Mouse (Mus musculus) kidney, embryonic 16.5 days (tissue): ENCODE data around the gene Bdkrb1. TPM values are rescaled to one million over a fixed set of nuclear protein-coding genes. Genes with fewer than 3 reads are reported as not detected.
A peak's percentile ranks its signal among the peaks of the same experiment; 100 is the strongest.

ENCODE experiments used
- ATAC-seq: fragments of 200-750 bp; cut with Nextera tagmentation; 2 replicates; pipeline ENCODE4 v1.8.0; 2017; ENCODE audit warnings: moderate TSS enrichment; ENCODE audit not compliant: low FRiP score, low TSS enrichment
- H3K27ac ChIP-seq: fragments of 300-500 bp; sonication (generic); 2 replicates; pipeline ENCODE4 v1.5.1; 2014; ENCODE audit warnings: low read length
- H3K27me3 ChIP-seq: fragments of 300-500 bp; sonication (generic); 2 replicates; pipeline ENCODE4 v1.6.1; 2014; ENCODE audit warnings: low read length, control low read depth, mixed read lengths; ENCODE audit not compliant: insufficient read depth
- H3K36me3 ChIP-seq: fragments of 300-500 bp; sonication (generic); 2 replicates; pipeline ENCODE4 v1.6.1; 2014; ENCODE audit warnings: low read length, control low read depth, mixed read lengths; ENCODE audit not compliant: insufficient read depth
- H3K4me1 ChIP-seq: fragments of 300-500 bp; sonication (generic); 2 replicates; pipeline ENCODE4 v1.6.1; 2014; ENCODE audit warnings: low read length, control low read depth, mixed read lengths; ENCODE audit not compliant: insufficient read depth
- H3K4me2 ChIP-seq: fragments of 300-500 bp; sonication (generic); replicated peaks from 2 replicates; pipeline ENCODE4 v1.6.1; 2014; ENCODE audit warnings: low read depth, low read length
- H3K4me3 ChIP-seq: fragments of 300-500 bp; sonication (generic); 2 replicates; pipeline ENCODE4 v1.5.1; 2014; ENCODE audit warnings: mild to moderate bottlenecking, low read length
- H3K9ac ChIP-seq: fragments of 300-500 bp; sonication (generic); replicated peaks from 2 replicates; pipeline ENCODE4 v1.6.1; 2014; ENCODE audit warnings: low read length
- H3K9me3 ChIP-seq: fragments of 300-500 bp; sonication (generic); 2 replicates; pipeline ENCODE4 v1.6.1; 2016; ENCODE audit warnings: low read length, control low read depth
- WGBS: fragments of 180-500 bp; shearing (Covaris S2); extraction: QIAGEN DNeasy Blood & Tissue Kit; methylation state at CpG from one replicate; pipeline ENCODE4 v1.1.7; 2014; 5-methylcytosine and 5-hydroxymethylcytosine counted together
- polyA plus RNA-seq: library from polyadenylated mRNA; unstranded; fragments of >200 nt; fragmentation: Nextera tagmentation; extraction: Ambion mirVana; gene quantifications from 2 replicates; pipeline ENCODE4 v1.2.1, GENCODE M21; 2015

Bdkrb1 gene
- polyA plus RNA-seq, 1 experiment from 2014 or later = not detected

- 95% methylated on average over 23 of the region's 23 CpGs for WGBS
- Histone ChIP-seq H3K9me3 (no peaks in the 10 kb centered on the region), H3K27me3 (no peaks in the 10 kb centered on the region), H3K9ac (no peak overlapping the region), H3K4me2 (no peak overlapping the region), H3K36me3 (no peaks in the 10 kb centered on the region), H3K4me1 (peaks cover 4% of the 10 kb centered on the region; the same call in 1 of the 2 replicates), H3K4me3 (no peak overlapping the region), H3K27ac (no peak overlapping the region)
- no peak for ATAC-seq
Measured at GRCm38 (mm10) chr12:105592361-105592761, 10.5 kb upstream of the Bdkrb1 start.

GRCm38 (mm10) chr12:105593471-105593870 lies 9.4 kb upstream of the Bdkrb1 start:
- WGBS = 79% methylated on average over 4 of the region's 4 CpGs
- H3K27me3 ChIP-seq = no peaks in the 10 kb centered on the region
- H3K27ac ChIP-seq = no peak overlapping the region
- H3K4me2 ChIP-seq = no peak overlapping the region
- H3K9ac ChIP-seq = no peak overlapping the region
- no peaks in the 10 kb centered on the region for H3K36me3 ChIP-seq
- ATAC-seq = no peak
- no peak overlapping the region for H3K4me3 ChIP-seq
- peaks cover 4% of the 10 kb centered on the region; the same call in 1 of the 2 replicates for H3K4me1 ChIP-seq
- no peaks in the 10 kb centered on the region for H3K9me3 ChIP-seq

GRCm38 (mm10) chr12:105597135-105597534 lies 5.8 kb upstream of the Bdkrb1 start:
- H3K9me3 ChIP-seq = no peaks in the 10 kb centered on the region

GRCm38 (mm10) chr12:105598503-105598902 lies 4.4 kb upstream of the Bdkrb1 start:
- Histone ChIP-seq H3K4me3 (no peak overlapping the region), H3K4me2 (no peak overlapping the region), H3K27ac (no peak overlapping the region), H3K4me1 (peaks cover 4% of the 10 kb centered on the region; the same call in 1 of the 2 replicates), H3K36me3 (no peaks in the 10 kb centered on the region), H3K27me3 (no peaks in the 10 kb centered on the region), H3K9ac (no peak overlapping the region), H3K9me3 (no peaks in the 10 kb centered on the region)
- 87% methylated on average over 10 of the region's 10 CpGs for WGBS
- ATAC-seq = no peak

More at GRCm38 (mm10) chr12:105597135-105597534, 5.8 kb upstream of the Bdkrb1 start:
- WGBS = 56% methylated on average over 8 of the region's 8 CpGs
- H3K27ac ChIP-seq = no peak overlapping the region
- H3K4me2 ChIP-seq = no peak overlapping the region
- no peak overlapping the region for H3K4me3 ChIP-seq
- H3K4me1 ChIP-seq = peaks cover 4% of the 10 kb centered on the region; the same call in 1 of the 2 replicates
- H3K27me3 ChIP-seq = no peaks in the 10 kb centered on the region
- ATAC-seq = peak; percentile 49; the same call in 1 of the 2 replicates
- no peaks in the 10 kb centered on the region for H3K36me3 ChIP-seq
- no peak overlapping the region for H3K9ac ChIP-seq

- H3K9me3 ChIP-seq = no peaks in the 10 kb centered on the region
- H3K9ac ChIP-seq = no peak overlapping the region
- no peak overlapping the region for H3K4me3 ChIP-seq
- H3K4me2 ChIP-seq = no peak overlapping the region
- H3K36me3 ChIP-seq = no peaks in the 10 kb centered on the region
- WGBS = 66% methylated on average over 5 of the region's 5 CpGs
- no peaks in the 10 kb centered on the region for H3K27me3 ChIP-seq
- peaks cover 4% of the 10 kb centered on the region; the same call in 1 of the 2 replicates for H3K4me1 ChIP-seq
- no peak overlapping the region for H3K27ac ChIP-seq
- ATAC-seq = no peak
Measured at GRCm38 (mm10) chr12:105599098-105599497, 3.8 kb upstream of the Bdkrb1 start.

- Histone ChIP-seq H3K4me3 (no peak overlapping the region), H3K9ac (no peak overlapping the region), H3K9me3 (no peaks in the 10 kb centered on the region), H3K4me2 (no peak overlapping the region), H3K4me1 (peaks cover 4% of the 10 kb centered on the region; the same call in 1 of the 2 replicates), H3K27ac (no peak overlapping the region), H3K27me3 (no peaks in the 10 kb centered on the region), H3K36me3 (no peaks in the 10 kb centered on the region)
- WGBS = 76% methylated on average over 6 of the region's 6 CpGs
- ATAC-seq = no peak
Measured at GRCm38 (mm10) chr12:105601586-105601985, 1.3 kb upstream of the Bdkrb1 start.

- ATAC-seq = no peak
- no peaks in the 10 kb centered on the region for H3K9me3 ChIP-seq
- no peak overlapping the region for H3K9ac ChIP-seq
- H3K4me2 ChIP-seq = no peak overlapping the region
- no peaks in the 10 kb centered on the region for H3K27me3 ChIP-seq
- no peak overlapping the region for H3K4me3 ChIP-seq
- no peaks in the 10 kb centered on the region for H3K36me3 ChIP-seq
- no peak overlapping the region for H3K27ac ChIP-seq
- WGBS = 82% methylated on average over 11 of the region's 11 CpGs
- no peaks in the 10 kb centered on the region for H3K4me1 ChIP-seq
Measured at GRCm38 (mm10) chr12:105603904-105604303, 1.0 kb downstream of the Bdkrb1 start.

GRCm38 (mm10) chr12:105605212-105605611 lies 2.3 kb downstream of the Bdkrb1 start:
- ATAC-seq = no peak
- no peaks in the 10 kb centered on the region for H3K27me3 ChIP-seq
- WGBS = 56% methylated on average over 8 of the region's 8 CpGs

GRCm38 (mm10) chr12:105606881-105607280 lies 4.0 kb downstream of the Bdkrb1 start:
- Histone ChIP-seq H3K4me2 (no peak overlapping the region), H3K36me3 (no peaks in the 10 kb centered on the region), H3K4me3 (no peak overlapping the region), H3K9ac (no peak overlapping the region), H3K27ac (no peak overlapping the region), H3K9me3 (no peaks in the 10 kb centered on the region), H3K4me1 (no peaks in the 10 kb centered on the region), H3K27me3 (no peaks in the 10 kb centered on the region)
- ATAC-seq = no peak
- WGBS = 74% methylated on average over 4 of the region's 4 CpGs

More at GRCm38 (mm10) chr12:105605212-105605611, 2.3 kb downstream of the Bdkrb1 start:
- no peak overlapping the region for H3K9ac ChIP-seq
- H3K36me3 ChIP-seq = no peaks in the 10 kb centered on the region
- no peak overlapping the region for H3K4me3 ChIP-seq
- no peak overlapping the region for H3K27ac ChIP-seq
- H3K4me2 ChIP-seq = no peak overlapping the region
- no peaks in the 10 kb centered on the region for H3K4me1 ChIP-seq
- H3K9me3 ChIP-seq = no peaks in the 10 kb centered on the region

GRCm38 (mm10) chr12:105611045-105611444 lies 8.2 kb downstream of the Bdkrb1 start:
- Histone ChIP-seq H3K9ac (no peak overlapping the region), H3K4me2 (no peak overlapping the region), H3K36me3 (peaks cover 5% of the 10 kb centered on the region; the same call in 1 of the 2 replicates), H3K4me1 (no peaks in the 10 kb centered on the region), H3K27ac (no peak overlapping the region), H3K4me3 (no peak overlapping the region), H3K9me3 (no peaks in the 10 kb centered on the region), H3K27me3 (no peaks in the 10 kb centered on the region)
- ATAC-seq = no peak
- WGBS = 86% methylated on average over 2 of the region's 2 CpGs
